Mouse (Mus musculus): ENCODE results near the gene Olfr1201. TPM values are rescaled to one million over a fixed set of nuclear protein-coding genes. Genes with fewer than 3 reads are reported as not detected.

Gene Olfr1201
- not detected in 2 replicates for polyA plus RNA-seq (2015; fragmentation: Nextera tagmentation; extraction: Ambion mirVana)

DNA sequence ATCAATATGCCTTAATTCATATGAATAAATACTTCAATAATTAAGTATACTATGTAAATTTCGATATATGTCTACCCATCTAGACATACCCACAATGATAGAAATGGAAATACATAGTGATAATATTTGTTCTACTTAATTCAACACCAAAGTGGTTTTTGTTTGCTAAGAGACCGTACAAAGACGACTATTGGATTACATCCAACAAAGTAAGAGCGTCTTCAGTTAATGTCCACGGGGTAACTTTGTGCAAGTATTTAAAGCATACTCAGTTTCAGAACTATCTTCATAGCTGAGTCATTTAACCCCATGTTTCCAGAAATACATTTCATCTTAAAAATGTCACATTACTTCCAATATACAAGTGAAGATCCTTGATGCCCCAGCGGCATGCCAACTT lies at the start of gene Olfr1201:
Olfr1201 (plus strand) TSS at position 301 of the 400 bp plus-strand sequence.
- H3K36me3 ChIP-seq, result no peaks in the 10 kb centered on the region
- H3K27ac ChIP-seq, result no peak within 1 kb of the TSS
- H3K4me1 ChIP-seq (replicated peaks), result no peaks in the 10 kb centered on the region
- no peak for ATAC-seq
- H3K4me3 ChIP-seq (replicated peaks), result no peak within 1 kb of the TSS
- no peak within 1 kb of the TSS for H3K9ac ChIP-seq
- no peaks in the 10 kb centered on the region for H3K9me3 ChIP-seq
- H3K27me3 ChIP-seq (replicated peaks), result no peaks in the 10 kb centered on the region
- 80% methylated on average over 6 of the region's 6 CpGs for WGBS
- H3K4me2 ChIP-seq (replicated peaks), result no peak within 1 kb of the TSS

DNA sequence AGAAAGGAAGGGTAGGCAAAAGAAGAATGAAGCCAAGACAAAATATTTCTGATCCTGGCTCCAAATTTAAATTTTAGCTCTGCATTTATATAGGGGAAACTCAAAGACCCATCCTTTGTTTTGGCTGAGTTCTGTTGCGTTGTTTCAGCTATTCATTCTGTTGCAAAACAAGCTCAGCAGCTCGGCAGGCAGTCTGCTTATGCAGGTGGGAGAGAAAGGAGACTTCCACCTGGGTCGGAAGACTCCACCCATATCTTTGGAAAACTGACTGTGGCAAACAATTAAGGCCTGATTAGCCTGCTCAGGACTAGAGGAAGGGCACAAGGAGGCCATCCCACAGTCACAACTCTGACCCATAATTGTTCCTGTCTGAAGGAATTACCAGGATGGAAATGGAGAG lies 49.5 kb upstream of the Olfr1201 start:
- H3K4me3 ChIP-seq (replicated peaks), result no peak overlapping the region
- no peak for ATAC-seq
- no peaks in the 10 kb centered on the region for H3K9me3 ChIP-seq
- H3K9ac ChIP-seq, result no peak overlapping the region
- WGBS, result 74% methylated on average over 3 of the region's 3 CpGs
- no peak overlapping the region for H3K4me2 ChIP-seq (replicated peaks)
- H3K27me3 ChIP-seq (replicated peaks), result no peaks in the 10 kb centered on the region
- H3K4me1 ChIP-seq (replicated peaks), result no peaks in the 10 kb centered on the region
- no peaks in the 10 kb centered on the region for H3K36me3 ChIP-seq
- H3K27ac ChIP-seq, result no peak overlapping the region

DNA sequence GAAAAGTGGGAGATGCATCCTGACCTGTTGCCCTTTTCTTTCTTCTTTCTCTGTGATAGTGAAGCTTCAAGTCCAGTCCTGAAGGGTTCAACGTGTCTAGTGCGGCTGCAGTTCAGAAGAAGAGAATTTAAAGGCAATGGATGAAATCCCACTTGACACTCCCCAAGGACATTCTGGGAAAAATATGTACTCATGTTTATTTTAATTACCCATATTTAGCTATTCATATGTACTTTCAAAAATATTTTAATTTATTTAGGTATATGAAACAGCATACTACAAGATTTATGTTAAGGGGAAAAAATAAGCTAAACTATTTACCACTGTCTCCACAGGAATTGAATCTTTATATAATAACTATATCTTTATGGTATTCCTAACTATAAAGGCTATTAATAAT lies 41.6 kb upstream of the Olfr1201 start, which contains the start of gene Olfr1198:
Olfr1198 (minus strand) TSS at position 101 of the 400 bp plus-strand sequence.
- Histone ChIP-seq H3K36me3 (no peaks in the 10 kb centered on the region), H3K27ac (no peak within 1 kb of the TSS), H3K4me1 (replicated peaks) (no peaks in the 10 kb centered on the region), H3K4me3 (replicated peaks) (no peak within 1 kb of the TSS), H3K9ac (no peak within 1 kb of the TSS), H3K27me3 (replicated peaks) (no peaks in the 10 kb centered on the region), H3K9me3 (no peaks in the 10 kb centered on the region), H3K4me2 (replicated peaks) (no peak within 1 kb of the TSS)
- no peak for ATAC-seq
- 92% methylated on average over 2 of the region's 2 CpGs for whole genome bisulfite sequencing

DNA sequence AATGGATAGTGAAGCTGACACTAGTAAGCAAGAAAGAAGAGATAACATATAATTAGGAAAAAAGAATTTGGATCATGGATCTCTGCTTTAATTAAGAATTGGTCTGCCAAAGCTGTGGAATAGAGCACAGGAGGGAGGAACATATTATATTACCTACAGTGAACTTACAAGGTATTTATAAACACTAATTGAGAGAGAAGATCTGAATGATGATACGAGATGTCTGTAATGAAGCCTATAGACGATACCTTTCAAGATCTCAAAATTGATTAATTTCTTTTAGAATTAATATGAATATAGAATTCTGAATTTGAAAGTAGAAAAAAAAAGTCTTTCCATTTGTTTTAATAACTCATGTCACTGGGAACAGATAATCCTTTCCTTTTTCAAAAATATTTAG lies 32.5 kb upstream of the Olfr1201 start, which contains the start of gene Olfr1199:
Olfr1199 (minus strand) TSS at position 101 of the 400 bp plus-strand sequence.
- no peak within 1 kb of the TSS for H3K4me3 ChIP-seq (replicated peaks)
- ATAC-seq, result no peak
- H3K4me2 ChIP-seq (replicated peaks), result no peak within 1 kb of the TSS
- H3K27ac ChIP-seq, result no peak within 1 kb of the TSS
- no peaks in the 10 kb centered on the region for H3K4me1 ChIP-seq (replicated peaks)
- H3K27me3 ChIP-seq (replicated peaks), result no peaks in the 10 kb centered on the region
- no peak within 1 kb of the TSS for H3K9ac ChIP-seq
- no peaks in the 10 kb centered on the region for H3K36me3 ChIP-seq
- H3K9me3 ChIP-seq, result no peaks in the 10 kb centered on the region
- WGBS, result 93% methylated on average over 2 of the region's 2 CpGs

DNA sequence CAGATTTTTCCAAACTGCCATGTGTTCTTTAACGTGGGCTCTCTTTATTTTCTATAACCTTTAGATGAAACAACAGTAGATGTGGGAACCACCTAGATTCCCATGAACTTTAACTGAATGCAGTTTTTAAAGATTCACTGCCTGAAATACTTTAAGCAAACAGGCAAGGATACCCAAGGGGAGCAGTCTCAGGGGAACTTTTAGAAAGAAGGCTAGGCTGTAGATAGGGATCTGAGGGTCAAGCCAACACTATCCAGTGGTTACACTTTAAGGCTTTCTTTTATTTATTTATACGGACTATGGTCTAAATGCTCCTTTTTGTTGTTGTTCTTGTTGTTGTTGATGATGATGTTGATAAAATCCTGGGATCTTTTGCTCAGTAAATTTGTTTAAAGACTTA lies 22.4 kb upstream of the Olfr1201 start, which contains the start of gene Olfr1200:
Olfr1200 (minus strand) TSS at position 101 of the 400 bp plus-strand sequence.
- no peaks in the 10 kb centered on the region for H3K36me3 ChIP-seq
- no peak within 1 kb of the TSS for H3K27ac ChIP-seq
- ATAC-seq, result no peak
- WGBS, result 75% methylated on average over 2 of the region's 2 CpGs
- no peaks in the 10 kb centered on the region for H3K27me3 ChIP-seq (replicated peaks)
- H3K9me3 ChIP-seq, result no peaks in the 10 kb centered on the region
- no peak within 1 kb of the TSS for H3K9ac ChIP-seq
- no peak within 1 kb of the TSS for H3K4me3 ChIP-seq (replicated peaks)
- no peaks in the 10 kb centered on the region for H3K4me1 ChIP-seq (replicated peaks)
- H3K4me2 ChIP-seq (replicated peaks), result no peak within 1 kb of the TSS

DNA sequence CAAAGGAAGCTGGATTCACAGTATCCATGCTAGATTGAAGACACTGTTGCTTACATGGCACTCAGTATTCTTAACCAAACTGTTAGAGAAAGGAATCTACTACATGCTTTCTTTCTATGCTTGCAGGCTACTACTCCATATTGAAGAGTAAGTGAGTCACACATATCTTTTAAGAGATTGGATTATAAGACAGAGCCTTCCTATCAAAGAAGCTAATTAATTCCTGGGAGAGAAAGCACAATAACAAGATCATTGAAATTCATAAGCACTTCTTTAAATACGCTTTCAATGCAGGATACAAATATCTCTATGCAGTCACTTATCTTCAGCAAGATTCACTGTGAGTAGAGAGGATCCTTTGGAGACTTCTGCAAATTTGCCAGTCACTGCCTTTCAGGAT lies 21.4 kb downstream of the Olfr1201 start, which contains the start of gene Olfr1202:
Olfr1202 (plus strand) TSS at position 301 of the 400 bp plus-strand sequence.
- no peaks in the 10 kb centered on the region for H3K9me3 ChIP-seq
- ATAC-seq, result no peak
- no peak within 1 kb of the TSS for H3K4me2 ChIP-seq (replicated peaks)
- no peak within 1 kb of the TSS for H3K27ac ChIP-seq
- no peaks in the 10 kb centered on the region for H3K36me3 ChIP-seq
- WGBS, result 75% methylated on average over 1 of the region's 1 CpGs
- H3K4me3 ChIP-seq (replicated peaks), result no peak within 1 kb of the TSS
- no peaks in the 10 kb centered on the region for H3K27me3 ChIP-seq (replicated peaks)
- no peak within 1 kb of the TSS for H3K9ac ChIP-seq
- no peaks in the 10 kb centered on the region for H3K4me1 ChIP-seq (replicated peaks)

DNA sequence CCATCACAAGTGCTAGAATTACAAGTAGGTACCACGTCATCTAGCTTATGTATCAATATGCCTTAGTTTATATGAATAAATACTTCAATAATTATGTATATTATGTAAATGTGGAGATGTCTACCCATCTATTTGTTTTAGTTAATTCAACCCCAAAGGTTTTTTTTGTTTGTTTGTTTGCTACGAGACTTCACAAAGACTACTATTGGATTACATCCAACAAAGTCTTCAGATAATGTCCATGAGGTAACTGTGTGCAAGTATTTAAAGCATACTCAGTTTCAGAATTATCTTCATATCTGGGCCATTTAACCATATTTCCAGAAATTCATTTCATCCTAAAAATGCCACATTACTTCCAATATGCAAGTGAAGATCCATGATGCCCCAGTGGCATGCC lies 36.6 kb downstream of the Olfr1201 start, which contains the start of gene Olfr1205:
Olfr1205 (plus strand) TSS at position 301 of the 400 bp plus-strand sequence.
- Histone ChIP-seq H3K27me3 (replicated peaks) (no peaks in the 10 kb centered on the region), H3K9ac (no peak within 1 kb of the TSS), H3K27ac (no peak within 1 kb of the TSS), H3K4me2 (replicated peaks) (no peak within 1 kb of the TSS), H3K9me3 (no peaks in the 10 kb centered on the region), H3K4me3 (replicated peaks) (no peak within 1 kb of the TSS), H3K36me3 (no peaks in the 10 kb centered on the region), H3K4me1 (replicated peaks) (no peaks in the 10 kb centered on the region)
- no peak for ATAC-seq
- WGBS, result 88% methylated on average over 2 of the region's 2 CpGs

DNA sequence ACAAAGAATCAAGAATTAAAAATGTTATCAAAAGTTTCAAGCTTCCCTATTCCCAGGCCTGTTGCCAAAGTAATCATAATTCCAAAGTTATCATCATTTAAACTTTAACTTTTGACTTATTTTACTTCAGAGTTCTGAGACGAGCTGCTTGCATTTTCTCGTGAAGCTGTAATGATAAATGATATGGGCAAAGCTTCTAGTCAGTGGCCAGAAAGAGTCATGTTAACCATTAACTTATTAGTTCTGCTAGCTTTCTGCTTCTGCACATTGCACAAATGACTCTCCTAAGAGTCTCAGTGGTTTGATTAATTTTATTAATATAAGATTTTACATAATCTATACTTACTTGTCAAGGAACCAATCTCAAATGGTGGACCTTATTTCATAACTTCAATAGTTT lies 45.6 kb downstream of the Olfr1201 start:
- WGBS, result 51% methylated on average over 2 of the region's 2 CpGs
- Histone ChIP-seq H3K36me3 (no peaks in the 10 kb centered on the region), H3K27ac (no peak overlapping the region), H3K4me2 (replicated peaks) (no peak overlapping the region), H3K9me3 (no peaks in the 10 kb centered on the region), H3K27me3 (replicated peaks) (no peaks in the 10 kb centered on the region), H3K4me3 (replicated peaks) (no peak overlapping the region), H3K9ac (no peak overlapping the region), H3K4me1 (replicated peaks) (no peaks in the 10 kb centered on the region)
- peak; percentile 74 for ATAC-seq

Other genes with a start within 250 kb of the Olfr1201 start
- gene Olfr1188, start 236.1 kb upstream of the Olfr1201 start, polyA plus RNA-seq (2015; fragmentation: Nextera tagmentation; extraction: Ambion mirVana), result not detected in 2 replicates
- not detected in 2 replicates for gene Olfr1189, start 206.6 kb upstream of the Olfr1201 start, polyA plus RNA-seq (2015; fragmentation: Nextera tagmentation; extraction: Ambion mirVana)
- gene Olfr1191-ps1, start 152.5 kb upstream of the Olfr1201 start, polyA plus RNA-seq (2015; fragmentation: Nextera tagmentation; extraction: Ambion mirVana), result not detected in 2 replicates
- not detected in 2 replicates for gene Olfr1192-ps1, start 144.5 kb upstream of the Olfr1201 start, polyA plus RNA-seq (2015; fragmentation: Nextera tagmentation; extraction: Ambion mirVana)
- not detected in 2 replicates for gene Olfr1193, start 117.4 kb upstream of the Olfr1201 start, polyA plus RNA-seq (2015; fragmentation: Nextera tagmentation; extraction: Ambion mirVana)
- not detected in 2 replicates for gene Olfr1195, start 103.8 kb upstream of the Olfr1201 start, polyA plus RNA-seq (2015; fragmentation: Nextera tagmentation; extraction: Ambion mirVana)
- gene Olfr1196, start 88.4 kb upstream of the Olfr1201 start, polyA plus RNA-seq (2015; fragmentation: Nextera tagmentation; extraction: Ambion mirVana), result not detected in 2 replicates
- not detected in 2 replicates for gene Olfr1197, start 60.7 kb upstream of the Olfr1201 start, polyA plus RNA-seq (2015; fragmentation: Nextera tagmentation; extraction: Ambion mirVana)
- not detected in 2 replicates for gene Olfr1198, start 41.7 kb upstream of the Olfr1201 start, polyA plus RNA-seq (2015; fragmentation: Nextera tagmentation; extraction: Ambion mirVana)
- gene Olfr1199, start 32.6 kb upstream of the Olfr1201 start, polyA plus RNA-seq (2015; fragmentation: Nextera tagmentation; extraction: Ambion mirVana), result not detected in 2 replicates
- not detected in 2 replicates for gene Olfr1200, start 22.5 kb upstream of the Olfr1201 start, polyA plus RNA-seq (2015; fragmentation: Nextera tagmentation; extraction: Ambion mirVana)
- not detected in 2 replicates for gene Olfr1202, start 21.5 kb downstream of the Olfr1201 start, polyA plus RNA-seq (2015; fragmentation: Nextera tagmentation; extraction: Ambion mirVana)
- not detected in 2 replicates for gene Olfr1205, start 36.7 kb downstream of the Olfr1201 start, polyA plus RNA-seq (2015; fragmentation: Nextera tagmentation; extraction: Ambion mirVana)
- gene Olfr1204, start 56.3 kb downstream of the Olfr1201 start, polyA plus RNA-seq (2015; fragmentation: Nextera tagmentation; extraction: Ambion mirVana), result not detected in 2 replicates
- not detected in 2 replicates for gene Olfr1206, start 70.2 kb downstream of the Olfr1201 start, polyA plus RNA-seq (2015; fragmentation: Nextera tagmentation; extraction: Ambion mirVana)
- not detected in 2 replicates for gene Olfr1208, start 109.3 kb downstream of the Olfr1201 start, polyA plus RNA-seq (2015; fragmentation: Nextera tagmentation; extraction: Ambion mirVana)
- not detected in 2 replicates for gene Olfr1209, start 122.1 kb downstream of the Olfr1201 start, polyA plus RNA-seq (2015; fragmentation: Nextera tagmentation; extraction: Ambion mirVana)
- not detected in 2 replicates for gene Olfr1211, start 145.1 kb downstream of the Olfr1201 start, polyA plus RNA-seq (2015; fragmentation: Nextera tagmentation; extraction: Ambion mirVana)
- gene Olfr1212, start 160.9 kb downstream of the Olfr1201 start, polyA plus RNA-seq (2015; fragmentation: Nextera tagmentation; extraction: Ambion mirVana), result not detected in 2 replicates
- gene Gm13762, start 187.2 kb downstream of the Olfr1201 start, polyA plus RNA-seq (2015; fragmentation: Nextera tagmentation; extraction: Ambion mirVana), result not detected in 2 replicates
- gene Olfr1214, start 199.6 kb downstream of the Olfr1201 start, polyA plus RNA-seq (2015; fragmentation: Nextera tagmentation; extraction: Ambion mirVana), result not detected in 2 replicates
- not detected in 2 replicates for gene Olfr1215, start 213.9 kb downstream of the Olfr1201 start, polyA plus RNA-seq (2015; fragmentation: Nextera tagmentation; extraction: Ambion mirVana)
- gene Olfr1216, start 225.3 kb downstream of the Olfr1201 start, polyA plus RNA-seq (2015; fragmentation: Nextera tagmentation; extraction: Ambion mirVana), result not detected in 2 replicates
- gene Olfr1217, start 239.0 kb downstream of the Olfr1201 start, polyA plus RNA-seq (2015; fragmentation: Nextera tagmentation; extraction: Ambion mirVana), result not detected in 2 replicates